Mouse (Mus musculus): ENCODE measurements around the gene Thsd4.

Gene Thsd4

GRCm38 (mm10) chr9:60311594-60312128, 210.2 kb downstream of the Thsd4 start:
- in situ Hi-C loops (cut with MboI; ENCODE audit: low sequenced_read_pairs): no loop called here

- in situ Hi-C loops (cut with MboI; ENCODE audit: low sequenced_read_pairs): no loop called here
Measured at GRCm38 (mm10) chr9:60310741-60311317, 211.0 kb downstream of the Thsd4 start.

GRCm38 (mm10) chr9:60309786-60310711, 211.8 kb downstream of the Thsd4 start:
- in situ Hi-C loops (cut with MboI; ENCODE audit: low sequenced_read_pairs): no loop called here

GRCm38 (mm10) chr9:60308182-60308581, 213.7 kb downstream of the Thsd4 start:
- in situ Hi-C loops (cut with MboI; ENCODE audit: low sequenced_read_pairs): no loop called here

DNA sequence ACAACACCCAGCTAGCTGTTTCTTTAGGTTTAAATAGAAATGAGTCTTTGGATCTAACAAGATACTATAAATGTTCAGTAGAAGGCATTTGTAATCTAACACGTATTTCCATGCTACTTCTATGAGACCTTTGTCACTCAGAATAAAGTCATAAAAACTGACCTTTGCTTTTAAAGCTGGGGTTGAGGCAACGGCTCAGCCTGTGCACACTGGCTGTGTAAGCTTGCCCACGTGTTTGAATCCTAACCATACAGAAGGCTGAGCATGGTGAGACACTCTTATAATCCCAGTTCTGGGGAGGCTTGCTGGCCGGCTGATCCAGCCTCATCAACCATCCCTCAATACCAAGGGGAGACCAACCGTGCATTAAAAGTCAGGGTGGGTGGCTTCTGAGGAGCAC, 214.4 kb downstream of the Thsd4 start:
- in situ Hi-C loops (cut with MboI; ENCODE audit: low sequenced_read_pairs): no loop called here

GRCm38 (mm10) chr9:60306241-60306640, 215.6 kb downstream of the Thsd4 start:
- in situ Hi-C loops (cut with MboI; ENCODE audit: low sequenced_read_pairs): no loop called here

GRCm38 (mm10) chr9:60305204-60305840, 216.5 kb downstream of the Thsd4 start:
- in situ Hi-C loops (cut with MboI; ENCODE audit: low sequenced_read_pairs): no loop called here

DNA sequence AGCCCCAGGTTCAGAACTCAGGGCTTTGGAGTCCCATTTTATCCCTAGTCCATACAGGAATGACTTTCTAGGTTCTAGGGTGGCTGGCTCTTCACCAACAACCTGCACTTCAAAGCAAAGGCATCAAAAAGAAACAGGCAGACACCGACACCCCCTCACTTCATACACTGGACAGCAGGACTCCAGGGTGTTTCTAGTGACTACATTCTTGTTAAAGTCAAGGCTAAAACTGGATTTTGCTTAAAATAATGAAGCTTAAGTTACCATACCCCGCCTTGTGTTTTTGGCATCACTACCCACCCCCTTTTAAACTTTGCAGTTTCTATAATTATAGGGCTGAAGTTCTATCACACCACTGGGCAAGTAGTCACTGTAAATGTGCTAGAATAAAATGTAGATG, 225.6 kb downstream of the Thsd4 start:
- in situ Hi-C loops (cut with MboI; ENCODE audit: low sequenced_read_pairs): no loop called here

- in situ Hi-C loops (cut with MboI; ENCODE audit: low sequenced_read_pairs): no loop called here
Measured at GRCm38 (mm10) chr9:60295199-60295598, 226.6 kb downstream of the Thsd4 start.

- in situ Hi-C loops (cut with MboI; ENCODE audit: low sequenced_read_pairs): no loop called here
Measured at GRCm38 (mm10) chr9:60293129-60293528, 228.7 kb downstream of the Thsd4 start.

- in situ Hi-C loops (cut with MboI; ENCODE audit: low sequenced_read_pairs): no loop called here
Measured at GRCm38 (mm10) chr9:60290780-60291179, 231.1 kb downstream of the Thsd4 start.

- in situ Hi-C loops (cut with MboI; ENCODE audit: low sequenced_read_pairs): no loop called here
Measured at GRCm38 (mm10) chr9:60288789-60289188, 233.1 kb downstream of the Thsd4 start.

DNA sequence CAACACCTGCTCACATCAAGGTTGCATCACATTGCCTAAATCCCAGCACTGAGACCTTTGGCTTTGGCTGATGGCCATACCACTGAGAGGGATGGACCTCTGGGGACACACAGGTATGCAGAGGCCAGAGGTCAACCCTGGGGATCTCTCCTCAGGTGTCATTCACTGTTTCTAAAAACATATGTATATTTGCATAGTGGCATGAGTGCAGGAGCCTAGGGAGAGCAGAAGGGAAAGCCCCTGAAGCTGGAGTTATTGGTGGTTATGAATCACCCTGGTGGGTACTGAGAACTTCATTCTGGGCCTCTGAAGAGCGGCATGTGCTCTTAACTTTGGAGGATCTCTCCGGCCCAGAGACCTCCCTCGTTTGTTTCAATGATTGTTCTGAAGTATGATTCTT, 235.5 kb downstream of the Thsd4 start:
- in situ Hi-C loops (cut with MboI; ENCODE audit: low sequenced_read_pairs): no loop called here

DNA sequence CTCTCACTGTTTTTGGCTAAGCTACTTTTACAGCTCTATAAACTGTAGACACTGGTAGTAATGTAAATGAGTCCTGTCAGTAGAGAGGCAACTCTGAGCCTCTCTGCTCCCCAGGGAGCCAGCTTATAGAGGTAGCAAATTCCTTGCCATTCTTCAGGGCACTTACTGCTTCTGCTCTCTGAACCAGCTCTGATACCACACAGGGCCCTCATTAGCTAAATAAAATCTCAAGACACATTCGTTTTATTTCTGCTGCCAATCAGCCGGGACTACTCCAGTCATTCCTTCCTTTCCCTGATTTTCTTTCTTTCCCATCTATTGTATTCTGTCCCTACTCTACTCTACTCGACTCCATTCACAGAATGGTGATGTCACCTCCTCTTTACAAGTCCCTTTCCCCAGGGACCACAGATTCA, 236.8 kb downstream of the Thsd4 start:
- in situ Hi-C loops (cut with MboI; ENCODE audit: low sequenced_read_pairs): no loop called here

DNA sequence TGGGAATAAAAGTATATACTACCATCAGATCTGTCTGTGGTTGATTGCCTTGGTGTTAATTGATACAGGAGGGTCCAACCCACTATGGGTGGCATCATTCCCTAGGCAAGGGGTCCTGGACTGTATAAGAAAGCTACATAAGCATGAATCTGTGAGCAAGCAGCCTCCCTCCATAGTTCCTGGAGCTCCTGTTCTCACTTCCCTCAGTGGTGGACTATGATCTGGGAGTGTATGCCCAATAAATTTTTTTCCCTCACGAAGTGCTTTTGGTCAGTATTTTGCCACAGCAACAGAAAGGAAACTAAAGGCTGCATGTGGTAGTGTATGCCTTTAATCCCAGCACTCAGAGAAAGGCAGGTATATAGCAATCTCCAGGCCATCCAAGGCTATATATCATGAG, 237.5 kb downstream of the Thsd4 start:
- in situ Hi-C loops (cut with MboI; ENCODE audit: low sequenced_read_pairs): no loop called here

DNA sequence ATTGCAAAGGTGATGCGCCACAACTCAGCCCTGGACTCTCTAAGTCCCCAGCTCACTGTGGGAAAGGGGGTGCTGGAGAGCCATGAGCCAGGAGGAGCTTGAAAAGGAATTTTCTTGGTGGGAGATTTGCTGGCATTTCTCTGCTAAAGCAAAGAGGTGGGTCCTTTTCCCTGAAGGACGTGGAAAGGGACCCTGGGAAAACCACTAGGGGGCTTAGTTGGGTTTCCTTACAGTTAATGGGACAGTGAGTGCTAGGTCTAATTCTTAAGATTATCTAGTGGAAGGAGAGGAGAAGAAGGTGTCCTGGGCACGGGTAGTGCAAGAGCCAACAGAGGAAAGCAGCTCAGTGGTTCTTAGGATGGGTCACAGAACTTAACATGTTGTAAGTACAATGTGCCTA, 238.3 kb downstream of the Thsd4 start:
- in situ Hi-C loops (cut with MboI; ENCODE audit: low sequenced_read_pairs): no loop called here

DNA sequence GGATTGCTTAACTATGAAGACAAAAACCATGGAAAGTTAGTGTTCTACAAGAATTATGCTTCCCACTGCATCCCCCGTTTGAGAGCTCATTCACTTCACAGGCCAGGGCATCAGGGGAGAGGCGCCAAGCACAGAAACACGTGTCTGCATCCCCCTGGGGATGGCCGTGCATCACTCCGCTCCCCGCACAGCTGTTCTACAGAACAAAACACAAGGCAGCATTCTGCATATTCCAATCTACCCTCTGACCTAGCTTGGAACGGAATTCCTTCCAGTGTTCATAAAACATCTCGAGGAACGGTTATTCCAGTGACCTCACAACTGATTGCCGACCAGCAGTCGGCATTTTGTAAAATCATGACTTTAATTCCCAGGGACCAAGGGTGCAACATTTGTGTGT, 240.6 kb downstream of the Thsd4 start:
- in situ Hi-C loops (cut with MboI; ENCODE audit: low sequenced_read_pairs): no loop called here

DNA sequence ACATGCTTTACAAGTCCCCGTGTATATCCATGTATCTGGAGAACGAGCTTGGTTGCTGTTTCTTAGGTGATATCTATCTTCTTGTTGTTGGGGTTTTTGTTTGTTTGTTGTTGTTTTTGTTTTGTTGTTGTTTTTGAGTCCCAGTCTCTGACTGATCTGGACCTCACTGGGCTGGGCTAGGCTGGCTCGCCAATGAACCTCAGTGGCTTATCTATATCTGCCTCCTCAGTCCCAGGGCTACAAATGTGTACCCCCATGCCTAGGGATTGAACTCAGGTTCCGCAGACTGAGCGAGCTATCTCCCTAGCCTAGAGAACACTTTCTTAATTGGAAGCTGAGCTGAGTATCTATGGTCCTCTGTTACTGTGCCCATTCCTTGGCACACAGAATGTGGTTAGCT, 241.1 kb downstream of the Thsd4 start:
- in situ Hi-C loops (cut with MboI; ENCODE audit: low sequenced_read_pairs): no loop called here

DNA sequence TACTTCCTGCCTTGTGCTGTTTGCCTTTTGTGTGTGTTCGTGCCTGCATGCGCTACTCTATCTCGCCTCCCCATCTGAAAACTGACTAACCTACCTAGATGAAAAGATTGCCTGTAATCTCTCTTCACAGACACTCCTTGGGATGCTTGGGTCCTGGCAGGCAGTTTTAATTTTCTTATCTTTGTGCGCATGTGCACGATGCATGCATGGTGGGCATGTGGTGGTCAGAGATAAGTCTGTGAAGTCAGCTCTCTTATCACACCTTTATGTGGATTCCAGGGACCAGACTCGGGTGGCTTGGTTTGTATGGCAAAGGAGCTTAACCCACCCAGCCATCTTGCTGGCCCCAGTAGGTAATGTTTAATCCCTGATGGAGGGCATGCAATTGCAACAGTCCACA, 242.3 kb downstream of the Thsd4 start:
- in situ Hi-C loops (cut with MboI; ENCODE audit: low sequenced_read_pairs): no loop called here

DNA sequence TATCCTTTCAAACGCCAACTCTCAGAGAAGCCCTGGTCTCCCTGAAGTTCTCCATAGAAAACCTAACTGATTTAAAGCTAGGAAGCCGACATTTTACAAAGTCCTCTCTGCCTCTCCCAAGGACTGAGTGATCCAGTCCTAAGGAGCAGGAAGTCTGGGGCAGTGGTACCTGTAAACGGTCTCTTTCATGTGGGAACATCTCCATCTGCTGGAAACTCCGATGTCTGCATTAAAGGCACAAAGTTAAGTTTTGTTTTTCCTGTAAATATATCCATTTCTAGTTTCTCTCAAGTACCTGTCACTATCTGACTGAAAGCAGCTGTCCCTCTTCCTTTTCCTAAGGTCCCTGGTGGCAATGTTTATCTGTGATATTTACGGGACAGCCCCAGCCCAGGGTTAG, 245.5 kb downstream of the Thsd4 start:
- in situ Hi-C loops (cut with MboI; ENCODE audit: low sequenced_read_pairs): no loop called here

DNA sequence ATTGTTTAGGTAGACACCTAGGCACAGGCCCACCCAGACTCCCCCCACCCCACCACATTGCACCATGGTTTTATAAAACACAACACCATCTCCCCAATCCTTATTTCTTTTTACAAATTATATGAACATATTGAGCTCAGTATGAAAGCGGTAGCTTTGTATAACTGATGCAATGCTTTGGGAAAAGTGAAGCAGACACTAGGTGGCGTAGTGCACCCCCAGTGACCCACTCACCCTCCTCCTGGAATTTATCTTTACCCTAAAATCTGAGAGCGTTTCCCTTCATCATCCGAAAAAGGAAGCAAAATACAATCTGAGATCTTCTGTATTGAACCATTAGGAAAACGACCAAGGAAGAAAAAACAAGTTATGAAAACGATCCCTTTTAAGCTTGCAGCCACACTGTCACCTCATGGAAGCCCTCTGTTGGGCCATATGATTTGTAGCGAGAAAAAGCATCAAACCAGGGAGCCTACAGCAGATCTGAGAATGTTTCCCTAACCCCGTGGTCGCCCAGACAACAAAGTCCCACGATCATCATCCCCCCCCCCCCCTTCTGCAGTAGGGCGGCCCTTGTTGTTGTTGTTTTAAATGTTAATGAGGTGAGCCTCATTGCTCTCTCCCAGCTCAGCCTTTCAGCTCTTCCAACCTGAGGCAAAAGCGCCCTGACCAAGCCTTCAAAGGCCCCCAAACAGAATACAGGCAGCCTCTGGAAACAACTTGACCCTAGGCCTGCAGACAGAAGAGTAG, 246.3 kb downstream of the Thsd4 start:
- in situ Hi-C loops (cut with MboI; ENCODE audit: low sequenced_read_pairs): no loop called here

All from CH12F3 (cell line).